ENCODE assay signal across 28 mouse cellular contexts in genomic region chr10:116721986-116722385, GRCm38 (mm10).
"Had no signal": no experiment of that assay in that cellular context is flagged by ENCODE, and none has a peak within 500 bp of the region (broad histone marks: within the 10 kb centered on the region; RNA-seq: fewer than 3 reads in every experiment).

No protein-coding gene starts in this region.

- H3K27me3 ChIP-seq: limb, embryonic 12.5 days; limb, embryonic 13.5 days; limb, embryonic 15.5 days; liver, embryonic 12.5 days; liver, embryonic 13.5 days; liver, embryonic 15.5 days; megakaryocyte, embryonic 14.5 days; midbrain, embryonic 12.5 days; midbrain, embryonic 13.5 days; midbrain, embryonic 15.5 days; neural tube, embryonic 12.5 days; neural tube, embryonic 13.5 days had no signal

- H3K9ac ChIP-seq: limb, embryonic 12.5 days; limb, embryonic 13.5 days; limb, embryonic 15.5 days; liver, embryonic 12.5 days; liver, embryonic 13.5 days; liver, embryonic 14.5 days; liver, embryonic 15.5 days; liver, postnatal 0 days; midbrain, embryonic 12.5 days; midbrain, embryonic 13.5 days; midbrain, embryonic 15.5 days; neural tube, embryonic 12.5 days; neural tube, embryonic 13.5 days had no signal

- H3K9me3 ChIP-seq: limb, embryonic 10.5 days; limb, embryonic 12.5 days; limb, embryonic 13.5 days; limb, embryonic 15.5 days; liver, embryonic 12.5 days; liver, embryonic 13.5 days; liver, embryonic 15.5 days; midbrain, embryonic 10.5 days; midbrain, embryonic 12.5 days; midbrain, embryonic 13.5 days; midbrain, embryonic 15.5 days; neural tube, embryonic 12.5 days; neural tube, embryonic 13.5 days had no signal

- H3K4me3 ChIP-seq: left cerebral cortex, adult 2 months; limb, embryonic 10.5 days; limb, embryonic 12.5 days; limb, embryonic 13.5 days; limb, embryonic 15.5 days; liver, embryonic 12.5 days; liver, embryonic 13.5 days; liver, embryonic 15.5 days; megakaryocyte, embryonic 14.5 days; midbrain, embryonic 10.5 days; midbrain, embryonic 12.5 days; midbrain, embryonic 13.5 days; midbrain, embryonic 15.5 days; myocyte; neural tube, embryonic 12.5 days; neural tube, embryonic 13.5 days had no signal

- ATAC-seq: liver, embryonic 12.5 days; liver, postnatal 0 days; midbrain, embryonic 13.5 days; midbrain, embryonic 15.5 days; midbrain, embryonic 16.5 days had no signal

- DNase-seq: layer of hippocampus, postnatal 36 days; left cerebral cortex, postnatal 4 days; liver; liver, embryonic 13.5 days; liver, postnatal 0 days; lung, adult 18-20 months; lung, adult 2 months; lung, postnatal 10 days; lung, postnatal 14 days had no signal

- H3K4me2 ChIP-seq: limb, embryonic 12.5 days; limb, embryonic 13.5 days; limb, embryonic 15.5 days; liver, embryonic 11.5 days; liver, embryonic 12.5 days; liver, embryonic 13.5 days; liver, embryonic 15.5 days; midbrain, embryonic 12.5 days; midbrain, embryonic 13.5 days; midbrain, embryonic 15.5 days; neural tube, embryonic 12.5 days; neural tube, embryonic 13.5 days had no signal

- H3K4me1 ChIP-seq: limb, embryonic 10.5 days; limb, embryonic 12.5 days; liver, embryonic 12.5 days; liver, embryonic 13.5 days; liver, embryonic 15.5 days; megakaryocyte, embryonic 14.5 days; midbrain, embryonic 10.5 days; midbrain, embryonic 12.5 days; midbrain, embryonic 13.5 days; neural tube, embryonic 12.5 days; neural tube, embryonic 13.5 days had no signal

- H3K27ac ChIP-seq: left cerebral cortex, adult 2 months; limb, embryonic 10.5 days; limb, embryonic 12.5 days; limb, embryonic 13.5 days; limb, embryonic 15.5 days; liver, embryonic 12.5 days; liver, embryonic 13.5 days; liver, embryonic 14.5 days; liver, embryonic 15.5 days; macrophage; midbrain, embryonic 10.5 days; midbrain, embryonic 12.5 days; midbrain, embryonic 13.5 days; midbrain, embryonic 15.5 days; neural tube, embryonic 12.5 days; neural tube, embryonic 13.5 days had no signal

- H3K36me3 ChIP-seq: limb, embryonic 10.5 days; limb, embryonic 12.5 days; limb, embryonic 13.5 days; limb, embryonic 15.5 days; liver, embryonic 12.5 days; liver, embryonic 13.5 days; liver, embryonic 15.5 days; midbrain, embryonic 10.5 days; midbrain, embryonic 12.5 days; midbrain, embryonic 13.5 days; midbrain, embryonic 15.5 days; neural tube, embryonic 12.5 days; neural tube, embryonic 13.5 days had no signal
